Mouse (Mus musculus) midbrain, embryonic 10.5 days (tissue): ENCODE results near the gene Klc2. TPM values are rescaled to one million over a fixed set of nuclear protein-coding genes. Genes with fewer than 3 reads are reported as not detected.
"Not testable (repeated sequence)": the region's sequence is repeated elsewhere in the genome, so short reads cannot be mapped to it uniquely, and the experiment has no call there.

Source experiments
- DNase-seq: peaks from one replicate; pipeline ENCODE4 v3.0.0-alpha.2; 2017; ENCODE audit warnings: low spot score
- H3K27ac ChIP-seq: fragments of 300-500 bp; sonication (generic); replicated peaks from 2 replicates; pipeline ENCODE4 v1.5.1; 2016; ENCODE audit warnings: mild to moderate bottlenecking
- H3K27me3 ChIP-seq: fragments of 300-500 bp; sonication (generic); 2 replicates; pipeline ENCODE4 v1.6.1; 2016; ENCODE audit warnings: low read depth, mild to moderate bottlenecking; ENCODE audit not compliant: poor library complexity, severe bottlenecking
- H3K36me3 ChIP-seq: fragments of 300-500 bp; sonication (generic); 2 replicates; pipeline ENCODE4 v1.6.1; 2016; ENCODE audit warnings: mild to moderate bottlenecking, moderate library complexity
- H3K4me1 ChIP-seq: fragments of 300-500 bp; sonication (generic); 2 replicates; pipeline ENCODE4 v1.6.1; 2016
- H3K4me3 ChIP-seq: fragments of 300-500 bp; sonication (generic); 2 replicates; pipeline ENCODE4 v1.5.1; 2016; ENCODE audit warnings: mild to moderate bottlenecking, moderate library complexity
- H3K9me3 ChIP-seq: fragments of 300-500 bp; sonication (generic); replicated peaks from 2 replicates; pipeline ENCODE4 v1.6.1; 2016; ENCODE audit warnings: mild to moderate bottlenecking
- WGBS: fragments of 180-500 bp; shearing (Covaris S2); methylation state at CpG from one replicate; pipeline ENCODE4 v1.1.7; 2016; 5-methylcytosine and 5-hydroxymethylcytosine counted together
- polyA plus RNA-seq: library from polyadenylated mRNA; unstranded; fragments of >200 nt; fragmentation: Nextera tagmentation; extraction: Ambion mirVana; gene quantifications from 2 replicates; pipeline ENCODE4 v1.2.1, GENCODE M21; 2016

Klc2 gene
- 31.1 and 40.7 TPM in 2 replicates for polyA plus RNA-seq

DNA sequence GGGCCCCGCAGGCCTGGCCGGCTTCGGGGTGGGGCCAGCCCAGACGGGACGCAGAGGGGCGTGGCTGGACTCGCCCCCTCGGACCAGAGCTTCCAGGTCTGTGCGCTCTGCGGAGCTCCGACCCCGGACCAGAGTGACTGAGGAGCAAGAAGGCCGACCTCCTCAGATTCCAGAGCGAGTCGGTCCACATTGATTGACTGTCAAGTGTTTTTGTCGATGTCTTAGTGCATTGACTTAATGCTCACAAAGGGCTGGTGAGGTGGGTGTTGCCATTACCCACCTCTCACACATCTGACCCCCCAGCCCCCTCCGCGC, at the start of gene Klc2:
Gene Klc2 (minus strand): TSS at position 177 of the 315 bp plus-strand sequence.
- Histone ChIP-seq H3K4me1 (peaks cover 20% of the 10 kb centered on the region), H3K36me3 (peaks cover 25% of the 10 kb centered on the region), H3K9me3 (no peaks in the 10 kb centered on the region), H3K27me3 (peaks cover 12% of the 10 kb centered on the region), H3K4me3 (peak within 1 kb of the TSS; percentile 91), H3K27ac (peak within 1 kb of the TSS; percentile 91)
- no peak for DNase-seq
- WGBS = 1% methylated on average over 18 of the region's 18 CpGs

DNA sequence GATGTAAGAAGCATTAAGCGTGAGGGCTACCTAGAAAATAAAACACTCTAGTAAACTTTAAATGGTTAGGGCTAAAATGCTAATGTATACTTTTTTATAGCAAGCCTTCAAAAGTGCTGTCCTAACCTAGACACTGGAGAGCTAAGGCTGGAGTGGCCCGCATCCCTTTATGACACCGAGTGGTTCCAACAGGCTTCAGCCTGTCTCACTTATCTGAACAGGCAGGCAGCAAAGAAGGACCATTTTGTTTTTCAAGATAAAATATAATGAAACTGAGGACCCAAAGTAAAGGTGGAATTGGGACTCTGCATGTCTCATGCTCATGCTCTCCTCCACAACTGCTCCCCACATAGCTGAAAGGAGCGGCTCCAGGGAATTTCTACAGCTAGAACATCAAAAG, 49.1 kb upstream of the Klc2 start:
- H3K4me3 ChIP-seq = no peak overlapping the region
- no peak overlapping the region for H3K27ac ChIP-seq
- 90% methylated on average over 4 of the region's 4 CpGs for WGBS
- no peaks in the 10 kb centered on the region for H3K9me3 ChIP-seq
- H3K4me1 ChIP-seq = no peaks in the 10 kb centered on the region
- no peaks in the 10 kb centered on the region for H3K27me3 ChIP-seq
- H3K36me3 ChIP-seq = peaks cover 15% of the 10 kb centered on the region; the same call in 1 of the 2 replicates
- no peak for DNase-seq

DNA sequence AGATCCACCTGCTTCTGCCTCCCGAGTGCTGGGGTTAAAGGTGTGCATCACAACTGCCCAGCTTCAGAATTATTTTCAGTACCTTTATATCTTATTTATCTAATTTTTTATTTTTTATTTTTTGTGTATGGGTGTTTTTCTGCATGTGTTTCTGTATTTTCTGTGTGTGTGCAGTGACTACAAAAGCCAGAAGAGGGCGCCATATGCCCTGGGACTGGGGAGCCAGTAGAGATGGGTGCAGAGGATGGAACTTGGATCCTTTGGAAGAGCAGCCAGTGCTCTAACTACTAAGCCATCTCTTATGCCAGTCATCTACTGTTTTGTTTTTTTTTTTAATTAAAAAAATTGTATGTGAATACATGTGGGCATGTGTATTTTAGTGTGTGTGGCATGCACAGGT, 46.0 kb upstream of the Klc2 start:
- Histone ChIP-seq H3K9me3 (no peaks in the 10 kb centered on the region), H3K36me3 (peaks cover 22% of the 10 kb centered on the region; the same call in 1 of the 2 replicates), H3K4me3 (no peak overlapping the region), H3K4me1 (no peaks in the 10 kb centered on the region), H3K27ac (no peak overlapping the region), H3K27me3 (no peaks in the 10 kb centered on the region)
- no peak for DNase-seq
- WGBS = 60% methylated on average over 2 of the region's 2 CpGs

DNA sequence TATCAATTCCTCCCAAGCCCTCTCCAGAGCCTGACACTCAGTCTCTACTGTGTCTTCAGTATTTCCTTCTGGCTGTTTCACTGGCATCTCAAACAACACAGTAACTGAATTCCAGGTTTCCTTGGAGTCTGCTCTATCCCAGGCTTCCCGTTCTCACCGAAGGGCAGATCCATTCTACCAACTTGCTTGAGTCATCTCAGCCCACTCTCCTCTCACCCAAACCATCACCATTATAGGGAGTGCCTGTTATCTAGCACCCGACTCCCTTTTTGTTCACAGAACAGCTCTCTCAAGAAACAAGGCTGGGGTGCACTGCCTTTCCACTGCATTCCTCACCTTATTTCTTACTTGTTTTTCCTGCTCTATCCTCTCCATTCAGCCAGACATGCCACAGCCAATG, 43.6 kb upstream of the Klc2 start:
- Histone ChIP-seq H3K36me3 (peaks cover 20% of the 10 kb centered on the region; the same call in 1 of the 2 replicates), H3K9me3 (no peaks in the 10 kb centered on the region), H3K4me3 (no peak overlapping the region), H3K27me3 (no peaks in the 10 kb centered on the region), H3K27ac (no peak overlapping the region), H3K4me1 (no peaks in the 10 kb centered on the region)
- 92% methylated on average over 3 of the region's 3 CpGs for WGBS
- DNase-seq = no peak

DNA sequence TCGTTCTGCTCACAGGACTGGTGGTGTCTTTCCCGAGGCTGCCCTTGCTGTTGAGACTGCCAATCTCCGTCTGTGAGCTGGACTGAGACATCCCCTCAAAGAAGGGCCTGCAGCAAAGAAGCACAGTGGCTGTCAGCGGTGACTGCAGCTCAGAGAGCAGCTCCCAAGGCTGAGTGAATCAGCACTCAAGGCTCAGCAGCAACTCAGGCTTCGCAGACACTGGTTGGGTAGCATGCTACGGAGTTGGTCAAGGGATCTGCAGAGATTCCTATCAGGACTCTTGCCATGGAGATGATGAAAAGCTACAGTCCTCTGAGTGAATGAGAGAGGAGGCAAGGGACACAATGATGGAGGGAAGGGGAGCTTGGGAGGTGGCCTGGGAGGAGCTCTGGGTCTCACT, 33.9 kb upstream of the Klc2 start:
- H3K4me3 ChIP-seq = no peak overlapping the region
- H3K36me3 ChIP-seq = peaks cover 29% of the 10 kb centered on the region
- no peaks in the 10 kb centered on the region for H3K9me3 ChIP-seq
- no peaks in the 10 kb centered on the region for H3K27me3 ChIP-seq
- no peak for DNase-seq
- H3K4me1 ChIP-seq = no peaks in the 10 kb centered on the region
- no peak overlapping the region for H3K27ac ChIP-seq
- WGBS = 88% methylated on average over 6 of the region's 6 CpGs

DNA sequence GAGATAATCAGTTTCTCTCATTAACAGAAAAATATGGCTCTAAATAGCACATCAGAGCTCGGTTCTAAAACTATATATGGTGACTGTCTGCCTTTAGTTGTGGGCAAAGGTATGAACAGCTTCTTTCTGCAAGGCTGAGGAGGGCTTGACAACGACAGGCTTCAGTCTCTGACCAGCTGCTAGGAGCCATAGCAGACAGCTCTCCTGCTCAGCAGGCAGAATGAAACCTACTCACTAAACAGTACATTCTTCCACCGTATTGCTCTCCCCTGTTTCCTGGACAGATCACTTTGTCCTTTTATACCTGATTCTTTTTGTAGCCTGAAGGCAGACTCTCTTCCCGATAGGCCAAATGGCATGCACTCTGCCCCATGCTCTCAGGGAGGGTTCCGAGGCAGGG, 33.4 kb upstream of the Klc2 start:
- H3K36me3 ChIP-seq = peaks cover 29% of the 10 kb centered on the region
- no peak for DNase-seq
- whole genome bisulfite sequencing = 87% methylated on average over 5 of the region's 5 CpGs
- no peak overlapping the region for H3K4me3 ChIP-seq
- H3K9me3 ChIP-seq = no peaks in the 10 kb centered on the region
- H3K4me1 ChIP-seq = no peaks in the 10 kb centered on the region
- no peaks in the 10 kb centered on the region for H3K27me3 ChIP-seq
- H3K27ac ChIP-seq = no peak overlapping the region

DNA sequence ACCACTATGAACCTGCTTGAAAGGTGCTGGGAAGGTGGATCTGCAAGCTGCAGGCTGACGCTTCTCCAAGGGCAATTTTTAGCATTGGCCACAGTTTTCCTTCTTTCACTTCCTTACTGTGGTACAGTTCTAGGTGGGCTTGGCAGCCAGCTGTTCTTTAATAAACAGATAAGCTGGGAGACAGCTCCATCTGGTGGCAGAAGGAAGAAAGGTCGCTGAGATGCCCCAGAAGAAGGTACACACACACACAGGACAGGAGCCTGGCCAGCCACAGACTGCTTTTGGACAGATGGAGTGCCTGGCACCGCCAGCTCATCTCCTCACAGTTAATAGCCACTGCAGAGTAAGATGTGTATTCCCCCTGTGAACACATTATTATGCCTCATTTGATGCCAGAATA, 33.0 kb upstream of the Klc2 start:
- Histone ChIP-seq H3K4me1 (no peaks in the 10 kb centered on the region), H3K27me3 (no peaks in the 10 kb centered on the region), H3K36me3 (peaks cover 32% of the 10 kb centered on the region), H3K4me3 (no peak overlapping the region), H3K27ac (no peak overlapping the region), H3K9me3 (no peaks in the 10 kb centered on the region)
- 46% methylated on average over 3 of the region's 3 CpGs for WGBS
- peak; percentile 61 for DNase-seq

DNA sequence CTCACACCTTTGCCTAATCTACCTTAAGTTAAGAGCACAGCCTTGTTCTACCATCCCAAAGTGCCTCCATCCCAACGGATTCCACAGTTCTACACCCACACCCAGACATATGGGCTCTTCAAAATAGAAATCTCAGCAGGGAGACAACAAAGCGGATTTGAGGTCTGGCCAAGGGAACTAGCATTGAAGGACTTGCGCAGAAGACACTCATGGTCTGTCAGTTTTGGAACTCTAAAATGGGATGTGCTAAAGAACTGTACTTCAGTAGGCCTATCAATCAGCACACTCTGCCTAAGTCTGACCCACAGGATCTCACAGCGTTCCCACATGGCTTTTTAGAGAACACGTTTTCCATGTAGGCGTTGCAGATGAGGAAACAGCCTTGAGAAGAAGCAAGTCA, 32.0 kb upstream of the Klc2 start:
- no peaks in the 10 kb centered on the region for H3K27me3 ChIP-seq
- whole genome bisulfite sequencing = 90% methylated on average over 6 of the region's 6 CpGs
- H3K9me3 ChIP-seq = no peaks in the 10 kb centered on the region

DNA sequence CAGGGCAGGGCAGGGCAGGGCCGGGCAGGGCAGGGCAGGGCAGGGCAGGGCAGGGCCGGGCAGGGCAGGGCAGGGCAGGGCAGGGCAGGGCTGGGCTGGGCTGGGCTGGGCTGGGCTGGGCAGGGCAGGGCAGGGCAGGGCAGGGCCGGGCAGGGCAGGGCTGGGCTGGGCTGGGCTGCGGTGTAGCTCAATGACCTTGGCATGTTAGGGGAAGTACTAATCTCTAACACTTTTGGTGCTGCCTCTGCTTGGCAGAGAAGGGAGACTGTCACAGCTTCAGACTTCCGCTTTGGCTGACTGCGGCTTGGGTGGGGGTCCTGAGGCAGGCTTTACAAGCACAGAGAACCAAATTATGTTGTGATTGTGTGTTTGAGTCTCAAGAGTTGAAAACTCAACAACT, 30.7 kb upstream of the Klc2 start:
- not testable (repeated sequence) for H3K4me1 ChIP-seq, H3K27me3 ChIP-seq, DNase-seq, H3K9me3 ChIP-seq, H3K27ac ChIP-seq, H3K4me3 ChIP-seq
- H3K36me3 ChIP-seq = peaks cover 39% of the 10 kb centered on the region
- WGBS = 84% methylated on average over 5 of the region's 6 CpGs

More for the DNA sequence above, 32.0 kb upstream of the Klc2 start:
- Histone ChIP-seq H3K36me3 (peaks cover 28% of the 10 kb centered on the region), H3K4me3 (no peak overlapping the region), H3K4me1 (no peaks in the 10 kb centered on the region), H3K27ac (no peak overlapping the region)
- no peak for DNase-seq

DNA sequence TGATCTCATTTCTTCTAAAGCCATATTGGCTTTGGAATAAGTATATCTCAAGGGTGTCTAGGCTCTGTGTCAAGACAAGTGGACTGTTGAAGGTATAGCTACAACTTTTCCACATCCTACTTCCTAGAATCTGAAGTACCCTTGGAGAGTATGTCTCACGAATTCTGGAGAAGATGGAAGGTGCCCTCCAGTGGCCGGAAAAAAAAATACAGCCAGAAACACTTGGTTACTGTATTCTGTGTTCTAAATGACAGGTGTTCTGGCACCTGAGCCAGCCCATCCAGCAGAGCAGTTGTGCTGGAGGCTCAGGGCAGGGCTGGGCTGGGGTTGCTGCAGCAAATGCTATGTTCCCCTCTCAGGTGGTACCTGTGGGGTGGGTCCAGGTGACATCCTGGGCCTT, 21.3 kb upstream of the Klc2 start:
- WGBS = 3% methylated on average over 2 of the region's 2 CpGs
- H3K4me1 ChIP-seq = no peaks in the 10 kb centered on the region
- no peak overlapping the region for H3K4me3 ChIP-seq
- H3K36me3 ChIP-seq = peaks cover 46% of the 10 kb centered on the region
- H3K9me3 ChIP-seq = no peaks in the 10 kb centered on the region
- H3K27me3 ChIP-seq = no peaks in the 10 kb centered on the region
- peak; percentile 46 for DNase-seq
- H3K27ac ChIP-seq = no peak overlapping the region

DNA sequence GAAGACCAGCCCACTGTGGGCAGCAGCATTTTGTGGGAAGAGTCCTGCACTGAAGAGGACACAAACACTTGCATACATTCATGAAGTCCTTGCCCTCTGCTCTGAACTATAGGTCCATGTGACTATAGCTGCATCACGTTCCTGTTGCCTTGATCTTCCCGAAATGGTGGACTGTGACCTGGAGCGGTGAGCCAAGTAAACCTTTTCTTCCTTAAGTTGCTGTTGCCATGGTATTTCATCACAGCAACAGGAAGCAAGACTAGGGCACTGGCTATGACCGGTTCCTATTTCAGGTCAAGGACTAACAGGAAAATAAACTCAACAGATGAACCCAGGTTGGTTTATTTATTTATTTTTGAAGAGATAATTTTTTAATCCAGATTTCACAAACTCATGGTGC, 12.9 kb upstream of the Klc2 start:
- 84% methylated on average over 4 of the region's 4 CpGs for WGBS

DNA sequence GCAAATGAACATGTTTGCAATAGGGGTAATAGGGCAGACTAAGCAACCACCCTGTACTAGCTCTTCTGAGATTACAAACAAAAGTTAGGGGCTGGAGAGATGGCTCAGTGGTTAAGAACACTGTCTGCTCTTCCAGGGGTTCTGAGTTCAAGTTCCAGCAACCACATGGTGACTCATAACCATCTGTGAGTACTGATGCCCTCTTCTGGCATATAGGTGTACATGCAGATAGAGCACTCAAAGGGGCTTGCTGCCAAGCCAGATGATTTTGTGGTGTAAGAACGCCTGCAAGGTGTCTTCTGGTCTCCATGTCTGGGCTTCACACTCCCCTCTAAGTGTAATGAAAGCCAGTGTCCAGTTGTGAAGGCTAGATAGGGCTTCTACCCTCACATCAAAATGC, 11.4 kb upstream of the Klc2 start:
- Histone ChIP-seq H3K27me3 (no peaks in the 10 kb centered on the region; the same call in 1 of the 2 replicates), H3K9me3 (no peaks in the 10 kb centered on the region), H3K36me3 (peaks cover 16% of the 10 kb centered on the region), H3K4me3 (no peak overlapping the region), H3K27ac (no peak overlapping the region), H3K4me1 (peaks cover 8% of the 10 kb centered on the region; the same call in 1 of the 2 replicates)
- 46% methylated on average over 1 of the region's 1 CpGs for WGBS
- DNase-seq = no peak

More for the DNA sequence above, 12.9 kb upstream of the Klc2 start:
- DNase-seq = no peak
- Histone ChIP-seq H3K27ac (no peak overlapping the region), H3K36me3 (peaks cover 22% of the 10 kb centered on the region), H3K4me1 (peaks cover 8% of the 10 kb centered on the region; the same call in 1 of the 2 replicates), H3K9me3 (no peaks in the 10 kb centered on the region), H3K4me3 (no peak overlapping the region), H3K27me3 (no peaks in the 10 kb centered on the region; the same call in 1 of the 2 replicates)

DNA sequence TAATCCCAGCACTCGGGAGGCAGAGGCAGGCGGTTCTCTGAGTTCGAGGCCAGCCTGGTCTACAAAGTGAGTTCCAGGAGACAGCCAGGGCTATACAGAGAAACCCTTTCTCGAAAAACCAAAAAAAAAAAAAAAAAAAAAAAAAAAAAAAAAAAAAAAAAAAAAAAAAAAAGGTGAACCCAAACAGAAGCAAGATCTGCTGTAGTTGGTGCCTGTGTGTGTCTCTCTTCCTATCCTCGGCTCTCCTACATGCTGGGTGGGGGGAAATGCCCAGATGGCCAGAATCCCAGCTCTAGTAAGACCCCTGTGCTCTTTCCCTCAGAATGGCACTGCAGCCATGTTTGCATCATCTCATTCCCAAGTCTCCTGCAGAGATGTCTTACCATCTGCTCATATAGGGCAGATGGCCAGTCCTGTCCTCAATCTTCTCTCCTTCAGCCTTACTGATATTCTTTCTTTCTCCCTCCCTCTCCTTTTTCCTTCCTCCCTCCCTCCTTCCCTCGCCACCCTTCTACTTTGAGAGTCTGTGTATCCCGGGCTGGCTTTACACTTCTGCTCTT, 5.8 kb upstream of the Klc2 start:
- H3K27ac ChIP-seq = no peak overlapping the region
- no peaks in the 10 kb centered on the region for H3K4me1 ChIP-seq
- H3K36me3 ChIP-seq = no peaks in the 10 kb centered on the region
- H3K4me3 ChIP-seq = no peak overlapping the region
- 81% methylated on average over 7 of the region's 7 CpGs for WGBS
- DNase-seq = no peak
- H3K9me3 ChIP-seq = no peaks in the 10 kb centered on the region
- H3K27me3 ChIP-seq = peaks cover 5% of the 10 kb centered on the region

DNA sequence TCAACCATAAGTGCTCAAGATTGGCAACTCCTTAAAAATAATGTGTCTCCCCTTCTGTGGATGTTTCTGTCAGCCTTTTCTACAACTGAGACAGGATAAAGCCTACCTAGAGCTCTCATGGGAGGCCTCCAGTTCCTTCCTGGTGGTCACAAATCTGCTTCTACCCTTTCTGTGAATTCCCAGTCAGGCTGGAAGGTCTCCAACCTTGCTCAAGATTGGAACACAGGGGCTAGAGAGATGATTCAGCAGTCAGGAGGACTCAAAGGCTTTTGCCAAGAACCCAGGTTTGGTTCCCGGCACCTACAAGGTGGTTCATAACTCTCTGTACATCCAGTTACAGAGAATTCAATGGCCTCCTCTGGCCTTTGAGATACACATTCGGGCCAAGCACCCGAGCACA, 4.9 kb upstream of the Klc2 start:
- no peaks in the 10 kb centered on the region for H3K9me3 ChIP-seq
- no peak overlapping the region for H3K27ac ChIP-seq
- peaks cover 12% of the 10 kb centered on the region for H3K27me3 ChIP-seq
- no peaks in the 10 kb centered on the region for H3K36me3 ChIP-seq
- no peak overlapping the region for H3K4me3 ChIP-seq
- H3K4me1 ChIP-seq = peaks cover 8% of the 10 kb centered on the region
- 87% methylated on average over 3 of the region's 3 CpGs for WGBS
- no peak for DNase-seq
